Mouse (Mus musculus): ENCODE results near the gene Taok3.

DNA sequence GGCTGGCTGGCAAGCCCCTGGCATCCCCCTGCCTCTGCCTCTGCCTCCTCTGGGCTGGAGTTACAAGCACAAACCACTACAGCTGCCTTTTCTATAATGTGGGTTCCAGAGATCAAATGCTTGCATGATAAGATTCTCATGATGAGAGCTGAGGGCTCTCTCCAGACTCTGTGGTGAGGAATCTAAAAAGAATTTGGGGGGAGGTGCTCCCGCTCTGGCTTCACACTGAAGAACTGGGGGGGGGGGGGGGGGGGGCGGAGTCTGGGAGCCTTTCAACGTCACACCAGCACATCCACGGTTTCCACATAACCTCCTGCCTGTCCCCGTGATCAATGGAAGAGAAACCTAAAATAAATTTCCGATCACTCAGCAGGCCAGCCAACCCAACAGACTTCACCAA, 30.1 kb upstream of the Taok3 start:
- no peak for TF ChIP-seq TCF12 (IDR thresholded peaks at IDR 0.05; ENCODE audit: insufficient read depth, poor library complexity, severe bottlenecking)
- TF ChIP-seq POLR2A (IDR thresholded peaks at IDR 0.05; ENCODE audit: insufficient read length, low read depth) = no peak
- TF ChIP-seq USF1 (IDR thresholded peaks at IDR 0.05; ENCODE audit: low read depth) = no peak
- no peak for TF ChIP-seq MAX (IDR thresholded peaks at IDR 0.05; ENCODE audit: low read depth)
- no peak for TF ChIP-seq MYOD1 (IDR thresholded peaks at IDR 0.05; ENCODE audit: control insufficient read depth in 1 of 3, insufficient read length in 2 of 3, low read depth in 2 of 3)
- TF ChIP-seq SRF (IDR thresholded peaks at IDR 0.05; ENCODE audit: control insufficient read depth, insufficient read length, low read depth) = no peak
- TF ChIP-seq MYOG (IDR thresholded peaks at IDR 0.05; ENCODE audit: control insufficient read depth in 1 of 3, insufficient read depth in 1 of 3, insufficient read length in 2 of 3, low read depth in 2 of 3) = no peak
- no peak for TF ChIP-seq E2F4 (IDR thresholded peaks at IDR 0.05; ENCODE audit: insufficient read depth)
- no peak for TF ChIP-seq CEBPB (IDR thresholded peaks at IDR 0.05; ENCODE audit: insufficient read depth, poor library complexity, severe bottlenecking)
- no peak for TF ChIP-seq POLR2AphosphoS2 (IDR thresholded peaks at IDR 0.05; ENCODE audit: insufficient read length, low read depth)

Measured in myocyte (in vitro differentiated cells).